Mouse (Mus musculus): ENCODE data around the gene Ap1m1. TPM values are rescaled to one million over a fixed set of nuclear protein-coding genes. Genes with fewer than 3 reads are reported as not detected.

Gene Ap1m1
- polyA plus RNA-seq, 1 experiment = 72.6 TPM

DNA sequence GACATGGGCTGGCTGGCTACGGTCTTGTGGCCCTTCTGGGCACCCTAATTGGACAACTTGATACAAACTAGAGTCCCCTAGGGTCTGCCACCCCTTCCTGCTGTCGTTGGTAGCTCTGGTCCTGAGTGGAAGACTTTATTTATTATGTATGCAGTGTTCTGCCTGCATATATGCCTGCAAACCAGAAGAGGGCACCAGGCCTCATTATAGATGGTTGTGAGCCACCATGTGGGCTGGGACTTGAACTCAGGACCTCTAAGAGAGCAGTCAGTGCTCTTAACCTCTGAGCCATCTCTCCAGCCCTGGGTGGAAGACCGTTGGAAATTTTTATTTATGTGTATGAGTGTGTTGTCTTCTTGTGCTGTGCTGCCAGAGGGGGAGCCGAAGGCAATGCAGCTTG is 19.1 kb upstream of the Ap1m1 start:
- no peak overlapping the region for H3K27ac ChIP-seq (ENCODE audit: insufficient read depth, low read depth, low read length)
- H3K4me1 ChIP-seq (ENCODE audit: control insufficient read depth, insufficient read depth, low read length) = 0 out of 2 replicates have a peak, but pooled peaks cover 4% of the 10 kb centered on the region
- H3K36me3 ChIP-seq (ENCODE audit: control insufficient read depth, insufficient read depth, low read length) = no peaks in the 10 kb centered on the region
- H3K27me3 ChIP-seq (replicated peaks; ENCODE audit: control insufficient read depth, insufficient read depth, low read length) = no peaks in the 10 kb centered on the region
- no peak overlapping the region for H3K4me3 ChIP-seq (ENCODE audit: insufficient read depth, low read depth, low read length)
- WGBS = 82% methylated on average over 4 of the region's 4 CpGs
- TF ChIP-seq POLR2A (IDR thresholded peaks at IDR 0.05; ENCODE audit: low read depth, low read length) (no peak), CTCF (conservative IDR thresholded peaks at IDR 0.05; ENCODE audit: insufficient read depth, insufficient read length, low read depth, low read length) (peak; percentile 27; the same call in 1 of the 2 replicates)
- DNase-seq = no peak

DNA sequence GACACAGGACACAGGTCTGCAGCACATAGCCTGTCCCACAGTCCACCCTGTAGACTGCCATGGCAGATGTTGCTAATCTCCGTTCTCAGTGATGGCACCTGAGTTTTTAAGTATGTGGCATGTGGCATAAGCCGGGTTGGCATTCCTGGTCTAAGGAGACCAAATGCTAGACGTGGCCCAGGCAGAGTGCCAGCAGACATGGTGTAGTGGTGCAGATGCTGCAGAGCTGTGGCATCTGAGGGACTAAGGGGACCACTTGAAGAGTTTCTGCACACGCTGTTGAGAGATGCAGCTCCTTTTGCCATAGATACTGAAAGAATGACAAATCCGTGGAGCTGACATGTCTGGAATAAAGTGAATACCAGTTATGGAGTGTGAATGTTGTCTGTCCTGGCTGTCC is 17.2 kb upstream of the Ap1m1 start:
- DNase-seq = no peak
- no peaks in the 10 kb centered on the region for H3K27me3 ChIP-seq (replicated peaks; ENCODE audit: control insufficient read depth, insufficient read depth, low read length)
- H3K4me3 ChIP-seq (ENCODE audit: insufficient read depth, low read depth, low read length) = no peak overlapping the region
- WGBS = 83% methylated on average over 5 of the region's 5 CpGs
- TF ChIP-seq CTCF (conservative IDR thresholded peaks at IDR 0.05; ENCODE audit: insufficient read depth, insufficient read length, low read depth, low read length) (no peak), POLR2A (IDR thresholded peaks at IDR 0.05; ENCODE audit: low read depth, low read length) (no peak)
- H3K4me1 ChIP-seq (ENCODE audit: control insufficient read depth, insufficient read depth, low read length) = 0 out of 2 replicates have a peak, but pooled peaks cover 4% of the 10 kb centered on the region
- no peaks in the 10 kb centered on the region for H3K36me3 ChIP-seq (ENCODE audit: control insufficient read depth, insufficient read depth, low read length)
- H3K27ac ChIP-seq (ENCODE audit: insufficient read depth, low read depth, low read length) = no peak overlapping the region

DNA sequence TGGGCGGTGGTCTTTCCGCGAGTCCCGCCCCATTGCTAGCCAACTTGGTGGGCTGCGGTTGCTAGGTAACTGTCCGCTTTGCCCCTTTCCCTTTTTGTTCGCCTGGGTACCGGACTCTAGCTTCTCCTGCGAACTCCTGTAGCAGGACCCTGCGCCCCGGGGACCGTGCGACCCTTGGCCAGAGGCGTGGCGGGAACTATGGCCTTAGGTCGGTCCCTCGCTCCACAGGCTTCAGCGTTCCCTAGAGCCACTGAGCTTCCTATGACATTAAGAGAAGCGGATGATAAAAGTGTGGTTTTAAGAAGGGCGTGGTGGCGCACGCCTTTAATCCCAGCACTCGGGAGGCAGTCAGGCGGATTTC is 565 bp downstream of the Ap1m1 start:
- Histone ChIP-seq H3K27ac (ENCODE audit: insufficient read depth, low read depth, low read length) (peak overlapping the region; percentile 96), H3K4me3 (ENCODE audit: insufficient read depth, low read depth, low read length) (peak overlapping the region; percentile 97), H3K4me1 (ENCODE audit: control insufficient read depth, insufficient read depth, low read length) (peaks cover 10% of the 10 kb centered on the region; the same call in 1 of the 2 replicates), H3K36me3 (ENCODE audit: control insufficient read depth, insufficient read depth, low read length) (no peaks in the 10 kb centered on the region), H3K27me3 (replicated peaks; ENCODE audit: control insufficient read depth, insufficient read depth, low read length) (no peaks in the 10 kb centered on the region)
- TF ChIP-seq POLR2A (IDR thresholded peaks at IDR 0.05; ENCODE audit: low read depth, low read length) (no peak), CTCF (conservative IDR thresholded peaks at IDR 0.05; ENCODE audit: insufficient read depth, insufficient read length, low read depth, low read length) (no peak)
- DNase-seq = no peak
- WGBS = under 1% methylated on average over 24 of the region's 24 CpGs

DNA sequence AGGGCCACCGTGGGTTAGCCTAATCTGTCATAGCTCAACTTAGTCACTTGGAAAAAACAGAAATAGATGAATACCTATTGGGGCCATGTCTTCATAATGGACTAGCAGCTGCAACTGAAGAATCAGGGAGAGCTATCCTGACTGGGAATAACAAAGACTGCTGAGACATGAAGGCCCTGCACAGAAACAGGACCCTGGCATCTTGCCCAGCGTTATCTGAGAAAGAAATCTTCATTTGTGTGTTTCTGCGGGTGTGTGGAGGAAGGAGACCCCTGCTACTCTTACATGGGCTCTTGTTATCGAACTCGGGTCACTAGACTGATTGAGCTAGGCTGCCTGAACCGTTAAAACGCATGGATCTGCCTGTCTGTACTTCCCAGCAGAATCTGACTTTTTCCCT is 1.1 kb downstream of the Ap1m1 start:
- TF ChIP-seq CTCF (conservative IDR thresholded peaks at IDR 0.05; ENCODE audit: insufficient read depth, insufficient read length, low read depth, low read length) (no peak), POLR2A (IDR thresholded peaks at IDR 0.05; ENCODE audit: low read depth, low read length) (no peak)
- DNase-seq = no peak
- Histone ChIP-seq H3K36me3 (ENCODE audit: control insufficient read depth, insufficient read depth, low read length) (no peaks in the 10 kb centered on the region), H3K4me3 (ENCODE audit: insufficient read depth, low read depth, low read length) (peak overlapping the region; percentile 97), H3K4me1 (ENCODE audit: control insufficient read depth, insufficient read depth, low read length) (peaks cover 10% of the 10 kb centered on the region; the same call in 1 of the 2 replicates), H3K27me3 (replicated peaks; ENCODE audit: control insufficient read depth, insufficient read depth, low read length) (no peaks in the 10 kb centered on the region), H3K27ac (ENCODE audit: insufficient read depth, low read depth, low read length) (no peak overlapping the region)
- 56% methylated on average over 7 of the region's 7 CpGs for WGBS

DNA sequence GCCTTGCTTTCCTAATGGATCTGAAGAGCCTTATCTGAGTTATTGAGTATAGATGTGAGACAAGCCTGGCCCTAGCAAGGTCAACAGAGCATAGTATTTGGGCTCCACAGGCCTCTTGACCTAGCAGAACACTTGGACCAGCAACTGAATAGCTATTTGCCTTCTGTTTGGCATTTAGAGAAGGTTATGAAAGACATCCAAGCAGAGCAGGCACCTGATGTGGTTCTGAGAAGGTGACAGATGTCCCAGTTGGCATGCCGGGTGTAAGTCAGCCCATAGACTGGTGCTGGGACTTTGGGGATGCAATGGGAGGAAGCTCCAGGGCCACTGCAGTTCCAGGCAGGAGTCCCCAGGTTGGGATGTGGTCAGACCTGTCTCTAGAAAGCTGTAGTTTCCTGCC is 2.4 kb downstream of the Ap1m1 start:
- no peak for TF ChIP-seq POLR2A (IDR thresholded peaks at IDR 0.05; ENCODE audit: low read depth, low read length)
- TF ChIP-seq CTCF (conservative IDR thresholded peaks at IDR 0.05; ENCODE audit: insufficient read depth, insufficient read length, low read depth, low read length) = no peak
- Histone ChIP-seq H3K36me3 (ENCODE audit: control insufficient read depth, insufficient read depth, low read length) (no peaks in the 10 kb centered on the region), H3K27me3 (replicated peaks; ENCODE audit: control insufficient read depth, insufficient read depth, low read length) (no peaks in the 10 kb centered on the region), H3K4me1 (ENCODE audit: control insufficient read depth, insufficient read depth, low read length) (peaks cover 10% of the 10 kb centered on the region; the same call in 1 of the 2 replicates), H3K4me3 (ENCODE audit: insufficient read depth, low read depth, low read length) (no peak overlapping the region), H3K27ac (ENCODE audit: insufficient read depth, low read depth, low read length) (no peak overlapping the region)
- WGBS = 94% methylated on average over 1 of the region's 1 CpGs
- DNase-seq = no peak

GRCm38 (mm10) chr8:72244610-72245009 is 4.8 kb downstream of the Ap1m1 start:
- no peak for TF ChIP-seq POLR2A (IDR thresholded peaks at IDR 0.05; ENCODE audit: low read depth, low read length)
- no peak for TF ChIP-seq CTCF (conservative IDR thresholded peaks at IDR 0.05; ENCODE audit: insufficient read depth, insufficient read length, low read depth, low read length)
- Histone ChIP-seq H3K4me1 (ENCODE audit: control insufficient read depth, insufficient read depth, low read length) (peaks cover 8% of the 10 kb centered on the region; the same call in 1 of the 2 replicates), H3K27ac (ENCODE audit: insufficient read depth, low read depth, low read length) (no peak overlapping the region), H3K27me3 (replicated peaks; ENCODE audit: control insufficient read depth, insufficient read depth, low read length) (no peaks in the 10 kb centered on the region), H3K36me3 (ENCODE audit: control insufficient read depth, insufficient read depth, low read length) (no peaks in the 10 kb centered on the region), H3K4me3 (ENCODE audit: insufficient read depth, low read depth, low read length) (no peak overlapping the region)
- 61% methylated on average over 2 of the region's 2 CpGs for WGBS
- no peak for DNase-seq

DNA sequence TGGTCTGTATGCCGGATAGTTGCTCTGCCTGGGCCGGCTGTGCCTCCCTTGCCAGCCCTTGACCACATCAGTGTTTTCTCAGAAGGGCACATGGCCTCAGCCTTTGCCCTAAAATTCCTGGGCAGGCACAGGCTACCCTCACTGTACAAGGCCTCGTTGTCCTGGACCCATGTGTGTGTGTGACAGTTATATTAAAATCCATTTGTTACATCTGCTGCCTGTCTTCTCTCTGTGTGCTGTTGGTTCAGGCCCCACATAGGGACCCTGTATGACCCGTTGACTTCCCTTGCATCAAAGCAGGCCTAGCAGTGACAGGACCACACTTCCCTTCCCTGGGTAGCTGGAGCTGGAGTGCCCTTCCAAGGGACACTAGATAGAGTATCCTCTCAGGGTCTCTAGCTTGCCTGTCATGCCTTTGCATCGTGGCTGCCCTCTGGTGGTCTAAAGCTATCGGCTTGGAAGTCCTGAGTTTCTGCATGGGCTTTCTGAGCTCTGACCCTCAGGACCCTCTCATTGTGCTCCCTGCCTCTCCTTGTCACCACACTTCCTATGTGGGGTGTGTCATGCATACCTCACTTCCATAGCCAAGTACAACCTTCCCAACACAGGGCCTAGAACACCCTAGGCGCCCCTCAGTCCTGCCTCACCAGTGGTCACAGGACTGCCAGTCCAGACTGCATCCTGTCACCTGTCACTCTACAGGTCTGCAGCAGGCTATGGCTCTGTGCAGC is 17.5 kb downstream of the Ap1m1 start:
- H3K4me1 ChIP-seq (ENCODE audit: control insufficient read depth, insufficient read depth, low read length) = 0 out of 2 replicates have a peak, but pooled peaks cover 3% of the 10 kb centered on the region
- DNase-seq = peak; percentile 33
- no peaks in the 10 kb centered on the region for H3K36me3 ChIP-seq (ENCODE audit: control insufficient read depth, insufficient read depth, low read length)
- no peaks in the 10 kb centered on the region for H3K27me3 ChIP-seq (replicated peaks; ENCODE audit: control insufficient read depth, insufficient read depth, low read length)
- WGBS = 55% methylated on average over 7 of the region's 7 CpGs
- peak; percentile 43; the same call in 1 of the 2 replicates for TF ChIP-seq CTCF (conservative IDR thresholded peaks at IDR 0.05; ENCODE audit: insufficient read depth, insufficient read length, low read depth, low read length)
- no peak for TF ChIP-seq POLR2A (IDR thresholded peaks at IDR 0.05; ENCODE audit: low read depth, low read length)
- no peak overlapping the region for H3K27ac ChIP-seq (ENCODE audit: insufficient read depth, low read depth, low read length)
- H3K4me3 ChIP-seq (ENCODE audit: insufficient read depth, low read depth, low read length) = no peak overlapping the region

All from kidney, adult 2 months (tissue).